Mouse (Mus musculus) CD4-positive, CD25-positive, alpha-beta regulatory T cell, adult 2 months (primary cell): ENCODE data around the gene Apol6.

ENCODE experiments used
- DNase-seq: peaks from one replicate; pipeline ENCODE4 v3.0.0-alpha.2; 2012; ENCODE audit warnings: low read depth, low spot score

Gene Apol6

GRCm38 (mm10) chr15:77044597-77045320, at the start of gene Apol6:
TSS of gene Apol6 (plus strand) at chr15:77044729.
- no peak for DNase-seq

- DNase-seq = no peak
These were observed 46.5 kb upstream of the Apol6 start for GRCm38 (mm10) chr15:76998048-76998447.

- no peak for DNase-seq
These were observed 45.5 kb upstream of the Apol6 start for GRCm38 (mm10) chr15:76998878-76999588.

DNA sequence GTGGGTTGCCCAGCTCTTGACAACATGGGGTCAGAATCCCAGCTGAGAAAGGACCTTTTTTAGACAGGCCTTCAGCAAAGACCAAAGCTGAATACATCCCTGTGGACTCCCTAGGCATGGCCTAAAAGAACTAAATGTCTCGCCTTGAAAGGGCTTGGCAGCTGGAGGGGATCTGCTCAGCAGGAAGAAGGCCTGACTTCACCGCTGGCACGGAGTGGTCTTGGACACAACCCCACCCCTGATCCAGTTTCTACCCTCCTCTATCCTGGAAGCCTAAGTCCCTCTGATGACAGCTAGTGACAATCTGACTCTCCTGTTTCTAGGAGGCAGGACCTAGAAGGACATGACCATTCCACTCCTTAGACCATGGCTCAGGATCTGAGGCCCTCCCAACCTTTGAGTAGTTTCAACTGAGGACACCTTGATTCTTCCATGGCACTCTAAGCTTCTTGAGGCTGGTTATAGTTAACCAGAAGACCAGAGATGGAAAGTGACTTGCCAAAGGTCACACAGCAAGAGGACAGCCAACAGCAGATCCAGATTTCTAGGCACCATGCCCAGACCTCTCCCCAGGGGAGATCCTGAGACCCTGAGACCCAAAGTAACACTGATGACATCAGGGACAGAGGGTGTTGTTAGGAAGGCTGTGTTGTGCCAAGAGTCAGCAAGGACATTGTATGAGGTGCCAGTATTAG, 41.2 kb upstream of the Apol6 start:
- no peak for DNase-seq

DNA sequence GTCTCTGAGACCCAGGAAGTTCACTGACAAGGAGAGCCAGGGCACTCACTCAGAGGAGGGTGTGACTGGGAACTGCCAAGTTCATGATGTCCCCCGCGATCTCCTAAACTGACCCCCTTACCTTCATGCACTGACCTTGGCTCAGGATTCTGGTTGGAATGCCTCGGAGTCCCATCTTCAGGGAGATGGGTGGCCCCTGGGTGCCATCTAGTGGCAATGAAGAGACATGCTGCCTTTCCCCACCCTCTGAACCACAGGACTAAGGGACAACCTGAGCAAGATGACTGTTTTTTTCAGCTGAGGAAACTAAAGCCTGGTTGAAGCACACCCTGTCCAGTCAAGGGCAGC, 40.7 kb upstream of the Apol6 start:
- DNase-seq = peak; percentile 44

- DNase-seq = no peak
These were observed 35.7 kb upstream of the Apol6 start for GRCm38 (mm10) chr15:77008851-77009250.

DNA sequence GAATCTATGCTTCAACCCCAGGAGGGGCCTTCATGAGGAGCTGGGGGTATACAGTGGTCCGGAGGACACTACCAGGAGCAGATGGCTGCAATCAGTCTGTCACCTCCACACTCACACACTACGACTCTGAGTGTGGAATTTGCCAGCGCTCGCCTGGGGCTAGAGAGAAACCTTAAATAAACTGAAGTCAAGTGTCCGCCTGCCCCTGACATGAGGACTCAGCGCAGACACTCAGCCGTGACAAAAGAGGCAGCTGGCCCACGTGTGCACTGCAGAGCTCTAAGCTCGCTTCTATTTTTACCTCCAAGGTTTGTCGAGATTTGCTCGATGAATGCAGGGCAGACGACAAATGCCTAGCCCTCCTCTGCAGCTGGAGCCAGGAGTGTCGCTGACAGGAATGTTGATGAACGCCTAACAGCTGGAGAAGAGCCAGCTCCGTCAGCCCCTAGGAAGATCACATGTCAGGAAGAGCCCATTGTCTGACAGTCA, 30.7 kb upstream of the Apol6 start:
- DNase-seq = no peak

DNA sequence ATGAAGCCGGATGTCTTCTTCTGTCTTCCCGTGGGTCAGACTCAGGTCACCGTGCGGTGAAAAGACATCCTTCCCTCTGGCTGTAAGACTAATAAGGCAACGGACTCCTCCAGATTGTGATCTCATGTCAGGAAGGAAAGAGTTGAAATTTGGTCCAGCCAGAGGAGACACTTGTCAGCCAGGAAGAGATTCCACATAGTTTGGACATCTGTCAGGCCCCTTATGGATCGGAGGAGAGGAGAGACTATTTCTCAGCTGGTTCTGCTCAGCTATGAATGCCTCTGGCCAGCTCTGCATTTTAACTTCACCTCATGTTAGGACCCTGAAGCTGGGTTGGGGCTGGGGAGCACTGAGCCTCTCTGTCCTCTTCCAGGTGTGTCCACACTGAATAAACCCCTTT, 30.1 kb upstream of the Apol6 start:
- DNase-seq = no peak

- DNase-seq = no peak
These were observed 29.5 kb upstream of the Apol6 start for GRCm38 (mm10) chr15:77014985-77015384.

DNA sequence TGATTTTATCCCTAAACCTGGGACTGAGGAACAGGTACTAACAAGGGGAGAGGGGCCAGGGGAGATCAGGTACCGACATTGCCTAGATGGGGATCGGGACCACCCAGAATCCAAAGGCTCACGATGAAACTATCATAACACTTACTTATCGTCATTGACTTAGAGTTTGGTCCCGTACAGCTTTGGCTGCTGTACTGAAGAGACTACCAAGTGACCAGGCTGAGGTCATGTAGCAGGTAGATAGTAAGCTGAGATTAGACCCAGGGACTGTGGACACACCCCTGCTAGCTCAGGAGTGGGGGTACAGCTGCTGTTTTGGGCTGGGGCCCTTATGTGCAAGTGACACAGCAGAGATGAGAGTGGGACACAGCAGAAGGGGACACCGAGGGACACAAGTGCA, 28.0 kb upstream of the Apol6 start:
- DNase-seq = no peak

DNA sequence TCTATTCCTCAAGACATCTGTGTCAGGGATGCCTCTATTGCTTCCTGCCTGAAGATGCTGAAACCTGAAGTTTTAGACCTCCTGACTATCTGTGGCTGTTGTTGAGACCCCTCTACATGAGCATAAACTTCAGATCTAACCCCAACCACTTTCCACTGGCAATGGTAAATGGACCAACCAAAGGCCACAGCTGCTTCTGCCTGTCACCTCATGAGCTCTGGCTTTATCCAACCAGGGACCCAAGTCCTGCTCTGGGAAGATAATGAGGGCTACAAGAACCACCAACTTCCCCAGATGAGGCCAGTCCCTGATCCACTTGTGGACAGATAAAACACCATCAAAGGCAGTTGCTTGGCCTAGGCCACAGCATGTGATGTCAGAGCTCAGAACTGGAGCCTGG, 26.6 kb upstream of the Apol6 start:
- DNase-seq = no peak

- DNase-seq = no peak
These were observed 25.7 kb upstream of the Apol6 start for GRCm38 (mm10) chr15:77018740-77019340.

- DNase-seq = no peak
These were observed 25.0 kb upstream of the Apol6 start for GRCm38 (mm10) chr15:77019533-77019932.

GRCm38 (mm10) chr15:77020136-77020535, 24.4 kb upstream of the Apol6 start:
- no peak for DNase-seq

DNA sequence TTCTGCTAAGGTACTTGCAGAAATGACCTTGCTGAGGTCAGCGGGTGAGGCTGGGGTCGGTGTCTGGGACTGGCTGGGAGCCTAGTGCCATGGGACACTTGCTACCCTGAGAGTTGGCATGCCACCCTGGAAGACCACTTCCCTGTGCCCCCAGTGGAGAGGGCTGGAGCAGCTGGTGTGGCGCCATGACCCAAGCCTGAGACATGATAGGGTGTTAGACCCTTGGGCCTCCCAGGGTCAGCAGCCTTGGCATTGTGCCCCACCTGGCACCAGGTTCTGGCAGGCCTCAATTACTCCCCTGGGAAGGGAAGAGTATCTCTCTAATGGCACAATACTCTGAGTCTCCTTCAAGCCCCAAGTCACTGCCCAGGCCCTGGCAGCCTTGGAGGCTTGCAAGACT, 23.5 kb upstream of the Apol6 start:
- DNase-seq = no peak

GRCm38 (mm10) chr15:77021851-77022250, 22.7 kb upstream of the Apol6 start:
- DNase-seq = no peak

- DNase-seq = no peak
These were observed 22.1 kb upstream of the Apol6 start for GRCm38 (mm10) chr15:77022401-77022957.

DNA sequence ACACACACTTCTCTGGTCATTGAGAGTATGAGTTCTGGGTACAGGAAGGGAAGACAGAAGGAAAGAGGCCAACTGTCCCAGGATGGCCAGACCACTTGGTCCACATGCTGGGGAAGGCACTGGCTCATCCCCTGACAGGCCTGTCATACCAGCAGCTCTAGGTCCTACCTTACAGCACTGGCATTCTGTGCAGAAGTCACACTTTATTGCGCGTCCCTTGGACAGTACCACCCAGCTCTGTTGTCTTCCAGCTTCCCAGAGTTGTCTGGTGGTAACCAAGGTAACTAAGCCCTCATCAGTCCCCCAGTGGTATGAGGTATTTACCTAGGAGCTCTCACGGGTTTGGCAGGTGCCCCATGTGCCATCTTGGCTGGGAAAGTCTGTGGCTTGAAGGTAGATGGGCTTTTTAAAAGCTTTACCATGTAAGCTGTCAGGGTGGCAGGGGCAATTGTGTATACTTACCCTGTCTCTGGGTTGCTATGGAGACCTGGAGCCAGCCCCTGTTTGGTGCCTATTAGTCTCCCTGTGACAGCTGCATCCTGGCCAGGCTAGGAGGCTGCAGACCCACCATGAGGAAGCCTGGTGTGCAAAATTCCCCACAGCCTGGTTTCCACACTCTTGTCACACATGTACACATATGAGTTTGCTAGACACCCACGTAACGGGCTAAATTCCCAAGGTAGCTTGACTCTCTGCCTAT, 18.5 kb upstream of the Apol6 start:
- DNase-seq = no peak

- no peak for DNase-seq
These were observed 17.4 kb upstream of the Apol6 start for GRCm38 (mm10) chr15:77027117-77027516.

- no peak for DNase-seq
These were observed 16.9 kb upstream of the Apol6 start for GRCm38 (mm10) chr15:77027675-77028074.

DNA sequence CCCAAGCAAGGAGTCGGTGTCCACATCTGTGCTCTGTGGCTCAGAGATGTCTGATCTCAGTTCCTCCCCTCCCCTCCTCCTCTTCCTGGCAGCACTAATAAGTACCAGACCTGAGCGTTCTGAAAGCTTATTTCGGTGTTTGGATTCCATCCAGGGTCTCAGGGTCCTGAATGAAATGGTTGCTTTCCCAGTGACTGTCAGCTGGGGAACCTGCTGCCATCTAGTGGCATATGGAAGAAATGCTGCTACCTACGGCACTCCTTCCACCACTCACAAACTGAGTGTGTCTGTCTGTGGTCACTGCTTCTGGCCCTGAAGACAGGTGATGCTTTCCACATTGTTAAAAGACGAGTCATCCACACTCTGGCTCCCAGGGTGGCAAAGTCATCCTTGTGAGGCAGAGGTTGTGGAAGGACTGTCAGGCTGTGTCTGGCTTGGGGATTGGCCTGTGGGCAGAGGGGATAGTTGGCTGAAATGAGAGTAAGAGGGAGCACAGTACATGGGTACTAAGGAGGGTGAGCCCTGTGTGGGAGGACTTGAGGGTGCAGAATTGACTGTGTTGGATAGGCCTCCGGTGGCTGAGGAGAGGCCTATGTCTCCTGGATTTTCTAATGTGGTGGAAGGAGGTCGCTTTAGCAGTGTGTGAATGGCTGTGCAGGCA, 15.1 kb upstream of the Apol6 start:
- DNase-seq = peak; percentile 60
